Comparison of ENCODE assay signal across 23 mouse cellular contexts in genomic region chr4:40148281-40148680, GRCm38 (mm10). TPM values are rescaled to one million over a fixed set of nuclear protein-coding genes. Genes with fewer than 3 reads are reported as not detected.
DNase-seq lines count a peak whose midpoint lies in the region; ATAC-seq lines count a peak whose summit lies in the region.
"Had no signal": no experiment of that assay in that cellular context is flagged by ENCODE, and none has a peak within 500 bp of the region (broad histone marks: within the 10 kb centered on the region; RNA-seq: fewer than 3 reads in every experiment).

No protein-coding gene starts in this region.

- H3K9me3 ChIP-seq in heart, embryonic 10.5 days, result no peaks in the 10 kb centered on the region
- H3K9me3 ChIP-seq: embryonic facial prominence, embryonic 12.5 days; forebrain, embryonic 12.5 days; heart, embryonic 13.5 days; hindbrain, embryonic 12.5 days had no signal

- peak; percentile 16 for DNase-seq in heart, adult 8-10 months (ENCODE audit: low spot score)
- DNase-seq in heart, embryonic 10.5 days (ENCODE audit: low spot score), result no peak
- DNase-seq in spleen, postnatal 36 days (ENCODE audit: low spot score in 2 of 2), result peak; percentile 1 to 7
- DNase-seq in spleen, postnatal 4 days (ENCODE audit: low spot score in 2 of 2), result no peak
- DNase-seq in cerebellum, adult 18-20 months, result no peak
- DNase-seq: adrenal gland, postnatal 25 days; cerebellum, adult 11 months; cerebellum, adult 9-10 months; cerebellum, postnatal 25 days; gastrocnemius, postnatal 36 days; heart, postnatal 4 days had no signal

- no peaks in the 10 kb centered on the region for H3K27me3 ChIP-seq in heart, embryonic 10.5 days (ENCODE audit: insufficient read depth, poor library complexity, severe bottlenecking)
- H3K27me3 ChIP-seq: CH12.LX; embryonic facial prominence, embryonic 12.5 days; forebrain, embryonic 12.5 days; heart, embryonic 13.5 days; hindbrain, embryonic 12.5 days; Patski had no signal

- H3K36me3 ChIP-seq in heart, embryonic 10.5 days, result 0 out of 2 replicates have a peak, but pooled peaks cover 3% of the 10 kb centered on the region
- H3K36me3 ChIP-seq: embryonic facial prominence, embryonic 12.5 days; forebrain, embryonic 12.5 days; hindbrain, embryonic 12.5 days had no signal

- peak; percentile 64 for ATAC-seq in megakaryocyte, adult 5-6 weeks (ENCODE audit: poor library complexity, severe bottlenecking)
- ATAC-seq: activated CD4-positive, CD25-positive, alpha-beta regulatory T cell, adult 4 months; forebrain, embryonic 16.5 days; hindbrain, embryonic 16.5 days; inflammation-experienced regulatory T-cells, adult 6 months; Patski had no signal

- no peak overlapping the region for H3K4me3 ChIP-seq in heart, embryonic 10.5 days
- H3K4me3 ChIP-seq: embryonic facial prominence, embryonic 12.5 days; forebrain, embryonic 12.5 days; heart, adult 2 months; heart, embryonic 13.5 days; hindbrain, embryonic 12.5 days had no signal

- 84% methylated on average over 5 of the region's 5 CpGs for WGBS in heart, embryonic 10.5 days

- no peak overlapping the region for H3K27ac ChIP-seq in heart, embryonic 10.5 days
- H3K27ac ChIP-seq: embryonic facial prominence, embryonic 12.5 days; forebrain, embryonic 12.5 days; heart, adult 2 months; heart, embryonic 13.5 days; hindbrain, embryonic 12.5 days had no signal

- H3K4me1 ChIP-seq in heart, embryonic 10.5 days, result peaks cover 14% of the 10 kb centered on the region

RNA-seq across cellular contexts. Expression of gene Aco1, which starts 5.4 kb away (rescaled TPM):
- 10 to 100 TPM; 24.3 to 30.2 (median 26.3) TPM for total RNA-seq in heart, adult 8-10 months (2022)
- 34.6 and 39.5 TPM in 2 replicates for polyA plus RNA-seq in heart, embryonic 10.5 days (2016; fragmentation: Nextera tagmentation; extraction: Ambion mirVana)
- total RNA-seq in megakaryocyte, adult 5-6 weeks (2015), result 16.1 and 17.3 TPM in 2 replicates
- 21.0 and 32.0 TPM in 2 replicates for total RNA-seq in megakaryocyte, adult 5-6 weeks (2017)

Comparison
In these comparisons a context has a peak if more than half of its experiments do, and no peak if none do; other contexts are left out.
1. DNase-seq: peak in heart, adult 8-10 months (single experiment) and spleen, postnatal 36 days (2 of 2); none in heart, embryonic 10.5 days (single experiment), spleen, postnatal 4 days (0 of 2) and cerebellum, adult 18-20 months (0 of 2).